Mouse (Mus musculus) lung, adult 2 months (tissue): ENCODE results near the gene Rph3a. TPM values are rescaled to one million over a fixed set of nuclear protein-coding genes. Genes with fewer than 3 reads are reported as not detected.

Experiments used
- DNase-seq: peaks from one replicate; pipeline ENCODE4 v3.0.0; 2022
- H3K4me1 ChIP-seq: fragments of 200-500 bp; 2 replicates; pipeline ENCODE4 v1.6.1; 2011; ENCODE audit warnings: low read length; ENCODE audit not compliant: control insufficient read depth, insufficient read depth
- H3K4me3 ChIP-seq: fragments of 200-500 bp; replicated peaks from 2 replicates; pipeline ENCODE3; 2011; ENCODE audit warnings: low read depth, mild to moderate bottlenecking, control low read depth, low read length; ENCODE audit errors: extremely low read depth
- CTCF ChIP-seq: fragments of 200-500 bp; IDR thresholded peaks from 2 replicates; pipeline ENCODE4 v1.5.1; 2011; ENCODE audit warnings: mild to moderate bottlenecking, low read length, control low read depth; ENCODE audit not compliant: insufficient read depth
- POLR2A ChIP-seq: fragments of 200-500 bp; IDR thresholded peaks from 2 replicates; pipeline ENCODE4 v1.6.1; 2011; ENCODE audit warnings: low read depth, mild to moderate bottlenecking, control low read depth, low read length, borderline replicate concordance; ENCODE audit errors: extremely low read depth
- WGBS: fragments of 180-500 bp; shearing (Covaris S2); methylation state at CpG from one replicate; pipeline ENCODE4 v1.1.7; 2018; 5-methylcytosine and 5-hydroxymethylcytosine counted together
- polyA plus RNA-seq: library from polyadenylated mRNA; depleted of rRNA; stranded (reverse); fragments of >200 nt; gene quantifications from 2 replicates; pipeline ENCODE4 v1.2.3, GENCODE M21; 2012

Rph3a gene
- polyA plus RNA-seq, 1 experiment = not detected

DNA sequence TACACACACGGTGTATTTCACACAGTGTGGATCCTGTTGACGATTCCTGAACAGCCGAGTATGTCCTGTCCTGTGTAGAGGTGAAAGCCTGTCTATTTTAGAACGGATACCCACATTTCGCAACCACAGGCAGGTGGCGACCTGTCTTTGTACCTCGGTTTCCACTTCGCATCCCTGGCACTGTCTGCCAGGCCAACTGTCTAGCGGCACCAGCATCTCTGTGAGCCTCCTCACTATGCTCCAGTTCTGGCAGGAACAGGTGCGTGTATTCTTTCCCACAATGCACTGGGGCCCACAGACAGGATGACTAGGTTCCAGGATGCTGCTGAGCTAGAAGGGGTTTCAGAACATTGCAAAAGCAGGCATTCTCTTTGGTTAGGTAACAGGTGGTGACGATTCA lies 28.7 kb downstream of the Rph3a start:
- H3K4me1 ChIP-seq = no peaks in the 10 kb centered on the region
- DNase-seq = no peak
- WGBS = 91% methylated on average over 11 of the region's 11 CpGs
- TF ChIP-seq CTCF (no peak), POLR2A (no peak)
- H3K4me3 ChIP-seq = no peak overlapping the region

- no peak for DNase-seq
- no peak for TF ChIP-seq CTCF
- no peak for TF ChIP-seq POLR2A
- H3K4me3 ChIP-seq = no peak overlapping the region
- H3K4me1 ChIP-seq = no peaks in the 10 kb centered on the region
- 77% methylated on average over 2 of the region's 2 CpGs for WGBS
Observed at GRCm38 (mm10) chr5:120980116-120980515, 29.8 kb downstream of the Rph3a start.

DNA sequence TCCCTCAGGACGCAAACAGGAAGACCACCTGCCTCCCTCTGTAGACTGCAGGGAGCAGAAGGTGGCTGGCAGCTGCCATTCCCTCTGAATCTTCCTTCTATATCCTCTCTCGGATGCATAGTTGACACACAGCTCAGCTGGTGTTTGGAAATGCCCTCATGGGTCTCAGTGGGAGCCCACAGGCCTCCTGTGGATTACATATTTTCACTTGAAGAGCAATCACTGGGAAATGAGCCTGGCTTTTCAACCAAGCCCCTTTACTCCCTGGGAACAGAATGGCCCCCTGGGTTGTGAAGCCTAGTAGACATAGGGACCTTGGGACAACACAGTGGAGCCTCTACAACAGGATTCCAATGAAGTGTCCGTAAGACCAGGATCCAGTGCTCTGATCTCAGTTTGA lies 33.8 kb downstream of the Rph3a start:
- Histone ChIP-seq H3K4me3 (no peak overlapping the region), H3K4me1 (no peaks in the 10 kb centered on the region)
- no peak for TF ChIP-seq POLR2A
- no peak for TF ChIP-seq CTCF
- no peak for DNase-seq
- WGBS = 39% methylated on average over 3 of the region's 3 CpGs

DNA sequence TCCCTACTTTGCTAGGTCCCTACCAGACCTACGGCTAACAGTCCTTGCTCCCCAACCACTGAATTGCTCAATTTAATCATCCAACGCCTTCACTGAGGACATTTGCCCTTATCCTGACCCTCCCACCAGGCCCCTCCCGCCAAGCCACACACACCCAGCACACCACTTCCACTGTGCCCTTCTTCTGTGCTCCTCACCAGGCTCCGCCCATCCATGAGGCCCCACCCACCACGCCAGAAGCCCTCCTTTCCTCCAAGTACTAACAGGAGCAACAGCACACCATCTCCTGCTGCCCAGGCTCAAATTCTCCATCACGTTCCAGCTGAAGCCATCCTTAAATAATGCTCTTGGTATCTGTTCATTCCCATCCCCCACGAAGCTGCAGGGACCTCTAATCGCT lies 35.4 kb downstream of the Rph3a start:
- no peak for DNase-seq
- WGBS = 49% methylated on average over 8 of the region's 8 CpGs
- no peaks in the 10 kb centered on the region for H3K4me1 ChIP-seq

DNA sequence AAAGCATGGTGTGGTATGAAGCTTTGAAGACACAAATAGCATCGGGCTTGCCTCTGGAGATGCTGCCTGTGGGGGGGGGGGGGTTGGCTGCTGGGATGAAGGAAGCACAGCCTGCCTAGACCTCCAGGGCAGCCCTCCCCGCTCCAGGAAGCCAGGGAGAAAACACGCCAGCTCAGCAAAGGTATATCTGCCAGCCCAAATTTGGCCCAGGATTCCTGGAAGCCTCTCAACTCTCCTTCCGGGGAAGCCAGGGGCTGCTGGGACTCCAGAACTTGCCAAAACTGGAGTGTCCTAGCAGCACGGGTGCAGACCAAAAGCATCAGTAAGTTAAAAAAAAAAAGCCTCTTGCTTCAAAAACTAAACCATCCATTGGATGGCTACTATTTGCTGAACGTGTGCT lies 37.6 kb downstream of the Rph3a start:
- Histone ChIP-seq H3K4me3 (no peak overlapping the region), H3K4me1 (no peaks in the 10 kb centered on the region)
- no peak for TF ChIP-seq CTCF
- no peak for TF ChIP-seq POLR2A
- 60% methylated on average over 6 of the region's 6 CpGs for WGBS
- no peak for DNase-seq

More for the DNA sequence above, 35.4 kb downstream of the Rph3a start:
- no peak overlapping the region for H3K4me3 ChIP-seq
- no peak for TF ChIP-seq CTCF
- TF ChIP-seq POLR2A = no peak

DNA sequence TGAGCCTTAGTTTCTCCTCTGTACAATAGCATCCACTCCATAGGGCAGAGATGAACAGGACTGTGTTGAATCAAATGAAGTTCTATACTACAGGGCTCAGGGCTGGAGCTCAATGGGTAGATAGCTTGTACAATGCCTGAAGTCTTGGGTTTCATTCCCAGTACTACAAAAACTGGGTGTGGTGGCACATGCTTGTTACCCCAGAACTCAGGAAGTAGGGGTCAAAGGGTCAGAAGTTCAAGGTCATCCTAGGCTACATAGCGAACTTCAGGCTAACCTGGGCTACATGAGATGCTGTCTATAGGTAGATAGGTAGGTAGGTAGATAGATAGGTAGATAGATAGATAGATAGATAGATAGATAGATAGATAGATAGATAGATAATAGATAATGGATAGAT lies 38.6 kb downstream of the Rph3a start:
- TF ChIP-seq CTCF (no peak), POLR2A (no peak)
- H3K4me3 ChIP-seq = no peak overlapping the region
- H3K4me1 ChIP-seq = no peaks in the 10 kb centered on the region
- WGBS = 70% methylated on average over 1 of the region's 1 CpGs
- no peak for DNase-seq

- TF ChIP-seq CTCF (no peak), POLR2A (no peak)
- no peak overlapping the region for H3K4me3 ChIP-seq
- no peak for DNase-seq
- WGBS = 28% methylated on average over 4 of the region's 4 CpGs
- no peaks in the 10 kb centered on the region for H3K4me1 ChIP-seq
Observed at GRCm38 (mm10) chr5:120969703-120970102, 40.2 kb downstream of the Rph3a start.

GRCm38 (mm10) chr5:120968799-120969198 lies 41.1 kb downstream of the Rph3a start:
- no peak for TF ChIP-seq POLR2A
- TF ChIP-seq CTCF = no peak
- H3K4me3 ChIP-seq = no peak overlapping the region
- no peaks in the 10 kb centered on the region for H3K4me1 ChIP-seq
- 85% methylated on average over 8 of the region's 8 CpGs for WGBS
- DNase-seq = no peak

GRCm38 (mm10) chr5:120968134-120968532 lies 41.8 kb downstream of the Rph3a start:
- Histone ChIP-seq H3K4me3 (no peak overlapping the region), H3K4me1 (no peaks in the 10 kb centered on the region)
- WGBS = 73% methylated on average over 4 of the region's 4 CpGs
- DNase-seq = no peak
- TF ChIP-seq POLR2A (no peak), CTCF (no peak)

- 69% methylated on average over 13 of the region's 13 CpGs for WGBS
- no peaks in the 10 kb centered on the region for H3K4me1 ChIP-seq
- no peak for DNase-seq
- H3K4me3 ChIP-seq = no peak overlapping the region
- TF ChIP-seq CTCF (no peak), POLR2A (no peak)
Observed at GRCm38 (mm10) chr5:120967355-120968133, 42.3 kb downstream of the Rph3a start.

- no peak overlapping the region for H3K4me3 ChIP-seq
- DNase-seq = no peak
- H3K4me1 ChIP-seq = no peaks in the 10 kb centered on the region
- no peak for TF ChIP-seq CTCF
- no peak for TF ChIP-seq POLR2A
- WGBS = 78% methylated on average over 8 of the region's 8 CpGs
Observed at GRCm38 (mm10) chr5:120966894-120967293, 43.0 kb downstream of the Rph3a start.
